Mouse (Mus musculus): ENCODE data around the gene Mlec. TPM values are rescaled to one million over a fixed set of nuclear protein-coding genes. Genes with fewer than 3 reads are reported as not detected.
"Not testable (repeated sequence)": the region's sequence is repeated elsewhere in the genome, so short reads cannot be mapped to it uniquely, and the experiment has no call there.

Gene Mlec
- polyA plus RNA-seq, 1 experiment: 120 TPM

DNA sequence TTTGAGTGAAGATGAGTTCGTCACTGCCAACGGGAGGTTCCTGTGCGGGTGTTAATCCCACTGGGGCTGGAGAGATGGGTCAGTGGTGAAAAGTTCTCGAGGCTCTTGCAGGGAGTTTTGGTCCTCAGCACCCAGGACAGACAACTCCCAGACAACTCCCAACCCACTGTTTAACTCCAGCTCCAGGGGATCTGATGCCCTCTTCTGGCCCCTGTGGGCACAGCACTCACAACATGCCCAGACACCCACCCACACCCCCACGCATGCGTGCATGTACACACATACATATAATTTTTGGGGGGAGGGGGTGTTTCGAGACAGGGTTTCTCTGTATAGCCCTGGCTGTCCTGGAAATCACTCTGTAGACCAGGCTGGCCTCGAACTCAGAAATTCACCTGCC, 5.6 kb upstream of the Mlec start:
- Histone ChIP-seq H3K27me3 (ENCODE audit: control insufficient read depth, insufficient read depth, insufficient read length) (no peaks in the 10 kb centered on the region), H3K79me3 (ENCODE audit: low read depth) (no peaks in the 10 kb centered on the region), H3K79me2 (ENCODE audit: control insufficient read depth, insufficient read depth) (no peaks in the 10 kb centered on the region), H3K36me3 (ENCODE audit: control insufficient read depth, insufficient read depth) (no peaks in the 10 kb centered on the region), H3K4me3 (ENCODE audit: insufficient read depth, poor library complexity, severe bottlenecking) (no peak overlapping the region), H3ac (ENCODE audit: control insufficient read depth, insufficient read length, low read depth) (no peak overlapping the region)
- no peak for TF ChIP-seq MYOG (IDR thresholded peaks at IDR 0.05; ENCODE audit: control insufficient read depth, extremely low read depth, insufficient read length)
- no peak for TF ChIP-seq CEBPB (IDR thresholded peaks at IDR 0.05; ENCODE audit: low read depth)
- TF ChIP-seq CTCF (IDR thresholded peaks at IDR 0.05; ENCODE audit: control insufficient read depth, insufficient read depth, insufficient read length): peak; percentile 17

DNA sequence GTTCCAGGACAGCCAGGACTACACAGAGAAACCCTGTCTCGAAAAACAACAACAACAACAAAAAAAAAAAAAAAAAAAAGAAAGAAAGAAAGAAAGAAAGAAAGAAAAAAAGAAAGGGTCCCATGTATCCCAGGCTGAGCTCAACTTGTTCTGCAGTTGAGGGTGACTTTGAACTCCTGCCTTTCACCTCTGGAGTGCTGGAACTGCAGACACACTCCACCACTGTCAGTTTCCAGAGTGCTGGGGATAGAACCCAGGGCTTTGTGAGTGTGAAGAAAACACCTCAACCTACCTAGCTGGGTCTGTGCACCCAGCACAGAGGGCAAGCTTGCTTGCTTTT, 3.9 kb upstream of the Mlec start:
- not testable (repeated sequence) for H3ac ChIP-seq (ENCODE audit: control insufficient read depth, insufficient read length, low read depth); H3K36me3 ChIP-seq (ENCODE audit: control insufficient read depth, insufficient read depth)
- peaks cover 10% of the 10 kb centered on the region for H3K79me2 ChIP-seq (ENCODE audit: control insufficient read depth, insufficient read depth)

DNA sequence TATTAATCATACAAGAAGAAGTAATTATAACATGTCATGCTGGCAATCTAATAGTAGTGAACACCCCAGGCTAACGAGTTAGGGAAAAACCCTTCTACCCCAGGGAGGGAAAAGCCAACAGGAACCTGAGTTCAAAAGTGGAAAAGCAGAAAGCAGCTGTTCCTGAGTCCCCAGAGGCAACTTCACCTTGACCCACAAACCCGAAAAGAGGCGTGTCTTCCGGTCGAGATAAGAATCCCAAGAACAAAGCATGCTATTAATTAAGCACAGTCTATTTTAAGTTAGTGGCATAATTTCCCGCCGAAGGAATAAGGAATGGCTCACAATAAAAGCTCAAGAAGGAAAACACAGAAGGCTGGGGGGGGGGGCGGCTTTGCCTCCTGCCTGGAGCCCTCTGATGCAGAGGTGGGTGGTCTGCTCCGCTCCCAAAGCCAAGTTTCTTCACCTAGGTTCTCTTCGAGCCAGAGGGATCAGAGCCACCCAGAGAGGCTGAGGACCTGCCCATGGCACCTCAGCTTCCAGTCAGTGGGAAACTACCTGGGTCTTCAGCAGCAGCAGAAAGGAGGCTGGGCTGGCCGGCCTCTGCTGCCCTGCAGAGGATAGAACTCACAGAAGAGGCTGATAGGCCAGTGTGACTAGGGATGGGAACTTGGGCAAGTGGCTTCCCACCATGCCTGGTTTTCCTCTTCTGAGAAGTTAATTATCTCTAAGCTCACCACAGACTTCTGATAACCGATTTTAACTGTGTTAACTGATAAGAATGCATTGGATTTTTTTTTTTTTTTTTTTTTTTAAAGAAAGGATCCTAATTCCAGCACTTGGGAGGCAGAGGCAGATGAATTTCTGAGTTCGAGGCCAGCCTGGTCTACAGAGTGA, 3.3 kb upstream of the Mlec start:
- TF ChIP-seq MYOG (IDR thresholded peaks at IDR 0.05; ENCODE audit: control insufficient read depth, extremely low read depth, insufficient read length) (no peak), FOSL1 (IDR thresholded peaks at IDR 0.05; ENCODE audit: insufficient read depth, low read length, poor library complexity, severe bottlenecking) (no peak), MYOD1 (IDR thresholded peaks at IDR 0.05; ENCODE audit: control insufficient read depth, insufficient read length, low read depth) (no peak), CEBPB (IDR thresholded peaks at IDR 0.05; ENCODE audit: low read depth) (no peak), MAX (IDR thresholded peaks at IDR 0.05) (no peak), USF1 (IDR thresholded peaks at IDR 0.05; ENCODE audit: low read depth) (no peak), CTCF (IDR thresholded peaks at IDR 0.05; ENCODE audit: control insufficient read depth, insufficient read depth, insufficient read length) (no peak)
- peaks cover 14% of the 10 kb centered on the region for H3K79me3 ChIP-seq (ENCODE audit: low read depth)
- H3ac ChIP-seq (ENCODE audit: control insufficient read depth, insufficient read length, low read depth): no peak overlapping the region
- no peaks in the 10 kb centered on the region for H3K36me3 ChIP-seq (ENCODE audit: control insufficient read depth, insufficient read depth)
- peaks cover 16% of the 10 kb centered on the region for H3K79me2 ChIP-seq (ENCODE audit: control insufficient read depth, insufficient read depth)
- no peak overlapping the region for H3K4me3 ChIP-seq (ENCODE audit: insufficient read depth, poor library complexity, severe bottlenecking)
- H3K27me3 ChIP-seq (ENCODE audit: control insufficient read depth, insufficient read depth, insufficient read length): no peaks in the 10 kb centered on the region

More for the DNA sequence above, 3.9 kb upstream of the Mlec start:
- not testable (repeated sequence) for H3K79me3 ChIP-seq (ENCODE audit: low read depth); H3K27me3 ChIP-seq (ENCODE audit: control insufficient read depth, insufficient read depth, insufficient read length); H3K4me3 ChIP-seq (ENCODE audit: insufficient read depth, poor library complexity, severe bottlenecking)

DNA sequence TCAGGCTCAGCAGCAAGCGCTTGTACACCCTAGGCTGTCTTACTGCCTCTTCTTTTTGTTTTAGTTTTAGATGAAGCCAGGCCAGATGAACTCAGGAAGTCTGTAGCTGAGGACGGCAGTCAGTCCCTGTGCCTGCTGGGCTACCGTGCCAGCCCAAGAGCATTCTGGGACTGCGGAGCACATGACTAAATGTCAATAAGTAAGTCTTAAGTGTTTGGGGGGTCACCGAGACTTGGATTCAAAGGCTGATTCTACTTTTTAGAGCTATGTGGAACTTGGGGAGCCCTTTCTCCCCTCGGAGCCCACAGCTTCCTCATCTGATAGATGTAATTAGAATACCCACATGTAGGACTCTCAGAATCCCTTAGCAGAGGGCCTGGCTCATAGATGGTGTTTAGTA, 2.7 kb upstream of the Mlec start:
- H3K36me3 ChIP-seq (ENCODE audit: control insufficient read depth, insufficient read depth): no peaks in the 10 kb centered on the region
- no peaks in the 10 kb centered on the region for H3K27me3 ChIP-seq (ENCODE audit: control insufficient read depth, insufficient read depth, insufficient read length)
- TF ChIP-seq FOSL1 (IDR thresholded peaks at IDR 0.05; ENCODE audit: insufficient read depth, low read length, poor library complexity, severe bottlenecking): no peak
- no peak for TF ChIP-seq MYOD1 (IDR thresholded peaks at IDR 0.05; ENCODE audit: control insufficient read depth, insufficient read length, low read depth)
- no peak for TF ChIP-seq MYOG (IDR thresholded peaks at IDR 0.05; ENCODE audit: control insufficient read depth, extremely low read depth, insufficient read length)
- TF ChIP-seq MAX (IDR thresholded peaks at IDR 0.05): no peak
- TF ChIP-seq CTCF (IDR thresholded peaks at IDR 0.05; ENCODE audit: control insufficient read depth, insufficient read depth, insufficient read length): no peak
- TF ChIP-seq USF1 (IDR thresholded peaks at IDR 0.05; ENCODE audit: low read depth): no peak
- no peak for TF ChIP-seq CEBPB (IDR thresholded peaks at IDR 0.05; ENCODE audit: low read depth)
- peaks cover 21% of the 10 kb centered on the region for H3K79me3 ChIP-seq (ENCODE audit: low read depth)
- no peak overlapping the region for H3K4me3 ChIP-seq (ENCODE audit: insufficient read depth, poor library complexity, severe bottlenecking)
- peaks cover 23% of the 10 kb centered on the region for H3K79me2 ChIP-seq (ENCODE audit: control insufficient read depth, insufficient read depth)
- no peak overlapping the region for H3ac ChIP-seq (ENCODE audit: control insufficient read depth, insufficient read length, low read depth)

DNA sequence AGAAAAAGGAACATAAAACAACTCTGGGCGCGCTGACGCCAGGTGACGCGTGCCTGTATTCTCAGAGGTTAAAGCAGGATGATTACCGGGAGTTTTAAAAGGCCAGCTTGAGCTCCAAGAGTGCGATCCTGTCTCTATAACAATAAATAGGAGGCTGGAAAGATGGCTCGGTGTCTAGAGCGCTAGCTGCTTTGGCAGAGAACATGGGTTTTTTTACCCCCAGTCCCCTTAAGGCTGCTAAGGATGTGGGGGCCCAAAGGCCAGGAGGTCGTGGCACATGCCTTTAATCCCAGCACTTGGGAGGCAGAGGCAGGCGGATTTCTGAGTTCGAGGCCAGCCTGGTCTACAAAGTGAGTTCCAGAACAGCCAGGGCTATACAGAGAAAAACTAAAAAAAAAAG, 1.2 kb upstream of the Mlec start:
- no peaks in the 10 kb centered on the region for H3K27me3 ChIP-seq (ENCODE audit: control insufficient read depth, insufficient read depth, insufficient read length)
- H3K79me2 ChIP-seq (ENCODE audit: control insufficient read depth, insufficient read depth): peaks cover 38% of the 10 kb centered on the region
- TF ChIP-seq CEBPB (IDR thresholded peaks at IDR 0.05; ENCODE audit: low read depth) (no peak), MYOD1 (IDR thresholded peaks at IDR 0.05; ENCODE audit: control insufficient read depth, insufficient read length, low read depth) (no peak), CTCF (IDR thresholded peaks at IDR 0.05; ENCODE audit: control insufficient read depth, insufficient read depth, insufficient read length) (no peak), MYOG (IDR thresholded peaks at IDR 0.05; ENCODE audit: control insufficient read depth, extremely low read depth, insufficient read length) (no peak), MAX (IDR thresholded peaks at IDR 0.05) (no peak), USF1 (IDR thresholded peaks at IDR 0.05; ENCODE audit: low read depth) (no peak), FOSL1 (IDR thresholded peaks at IDR 0.05; ENCODE audit: insufficient read depth, low read length, poor library complexity, severe bottlenecking) (no peak)
- H3K36me3 ChIP-seq (ENCODE audit: control insufficient read depth, insufficient read depth): peaks cover 6% of the 10 kb centered on the region
- peaks cover 35% of the 10 kb centered on the region for H3K79me3 ChIP-seq (ENCODE audit: low read depth)
- H3ac ChIP-seq (ENCODE audit: control insufficient read depth, insufficient read length, low read depth): no peak overlapping the region
- peak overlapping the region; percentile 72 for H3K4me3 ChIP-seq (ENCODE audit: insufficient read depth, poor library complexity, severe bottlenecking)

DNA sequence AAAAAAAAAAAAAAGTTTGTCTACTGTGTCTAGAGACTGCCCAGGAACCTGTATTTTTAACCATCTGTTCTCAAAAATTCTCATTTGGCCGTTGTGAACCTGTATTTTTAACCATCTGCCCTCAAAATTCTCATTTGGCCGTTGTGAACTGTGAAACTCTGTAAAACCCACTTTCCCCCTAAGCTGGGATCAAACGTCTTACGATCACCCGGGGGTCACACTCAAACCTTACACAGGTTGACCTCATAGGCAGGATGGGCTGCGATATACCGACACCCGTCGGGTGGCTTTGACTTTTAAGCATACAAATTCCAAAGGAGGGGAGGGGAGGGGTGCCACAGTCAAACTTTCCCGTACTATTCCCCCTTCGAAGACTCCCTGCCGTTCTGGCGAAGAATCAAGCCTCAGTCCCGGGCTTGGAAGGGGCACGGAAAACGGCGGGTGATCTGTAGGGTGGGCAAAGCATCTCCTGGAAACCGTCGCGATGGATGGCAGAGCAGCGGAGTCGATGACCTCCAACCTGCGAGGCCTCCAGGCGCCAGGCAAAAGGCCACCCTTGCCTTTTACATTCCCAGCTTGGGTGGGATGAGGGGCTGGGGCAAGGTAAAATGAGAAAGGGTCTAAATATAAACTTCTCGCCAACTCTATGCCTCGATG, 918 bp downstream of the Mlec start:
- Histone ChIP-seq H3K79me2 (ENCODE audit: control insufficient read depth, insufficient read depth) (peaks cover 59% of the 10 kb centered on the region), H3K27me3 (ENCODE audit: control insufficient read depth, insufficient read depth, insufficient read length) (no peaks in the 10 kb centered on the region), H3K36me3 (ENCODE audit: control insufficient read depth, insufficient read depth) (peaks cover 25% of the 10 kb centered on the region), H3K4me3 (ENCODE audit: insufficient read depth, poor library complexity, severe bottlenecking) (peak overlapping the region; percentile 72), H3K79me3 (ENCODE audit: low read depth) (peaks cover 55% of the 10 kb centered on the region), H3ac (ENCODE audit: control insufficient read depth, insufficient read length, low read depth) (peak overlapping the region; percentile 69)
- TF ChIP-seq CEBPB (IDR thresholded peaks at IDR 0.05; ENCODE audit: low read depth) (no peak), MYOD1 (IDR thresholded peaks at IDR 0.05; ENCODE audit: control insufficient read depth, insufficient read length, low read depth) (no peak), MAX (IDR thresholded peaks at IDR 0.05) (no peak), MYOG (IDR thresholded peaks at IDR 0.05; ENCODE audit: control insufficient read depth, extremely low read depth, insufficient read length) (no peak), FOSL1 (IDR thresholded peaks at IDR 0.05; ENCODE audit: insufficient read depth, low read length, poor library complexity, severe bottlenecking) (no peak), USF1 (IDR thresholded peaks at IDR 0.05; ENCODE audit: low read depth) (no peak), CTCF (IDR thresholded peaks at IDR 0.05; ENCODE audit: control insufficient read depth, insufficient read depth, insufficient read length) (no peak)

Data from C2C12 (cell line).